Mouse (Mus musculus) bone marrow, adult 2 months (tissue): ENCODE measurements around the gene Foxn3.

ENCODE experiments used
- CTCF ChIP-seq: fragments of 200-500 bp; IDR thresholded peaks from 2 replicates; pipeline ENCODE4 v1.5.1; 2011; ENCODE audit warnings: low read length, control low read depth; ENCODE audit not compliant: control insufficient read depth, insufficient read depth
- POLR2A ChIP-seq: fragments of 200-500 bp; IDR thresholded peaks from 2 replicates; pipeline ENCODE4 v1.6.1; 2011; ENCODE audit warnings: low read depth, mild to moderate bottlenecking, control low read depth, low read length, borderline replicate concordance; ENCODE audit not compliant: control insufficient read depth

DNA sequence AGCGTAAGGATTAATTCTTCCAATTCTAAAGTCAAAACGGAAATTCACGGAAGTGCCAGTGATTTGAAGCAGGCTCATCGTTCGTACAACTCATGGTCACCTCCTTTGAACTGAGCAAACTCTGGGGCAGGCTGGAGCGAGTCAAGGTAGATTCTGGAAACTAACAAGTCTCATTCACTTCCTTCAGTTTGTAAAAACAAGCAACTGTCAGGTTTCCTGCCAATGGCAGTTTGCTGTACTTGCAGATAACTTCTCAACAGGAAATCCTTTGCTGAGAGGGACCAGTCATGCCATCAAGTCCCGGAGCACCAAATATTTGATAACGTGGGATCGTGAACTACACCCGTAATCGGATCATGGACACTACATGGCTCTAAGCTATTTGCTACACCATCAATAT is 3.9 kb downstream of the Foxn3 start:
- TF ChIP-seq CTCF (no peak), POLR2A (no peak)
